Mouse (Mus musculus): ENCODE results near the gene Pecam1.

GRCm38 (mm10) chr11:106782841-106783764 lies 32.7 kb upstream of the Pecam1 start:
- TF ChIP-seq CTCF (IDR thresholded peaks at IDR 0.05; ENCODE audit: extremely low read depth, insufficient read length, insufficient replicate concordance, low read depth, low read length), result no peak
- TF ChIP-seq POLR2A (IDR thresholded peaks at IDR 0.05; ENCODE audit: low read depth, low read length), result no peak

Measured in small intestine, adult 2 months (tissue).